Mouse (Mus musculus) kidney, embryonic 15.5 days (tissue): Measurements from ENCODE around the gene Slc35a5. TPM values are rescaled to one million over a fixed set of nuclear protein-coding genes. Genes with fewer than 3 reads are reported as not detected.

ENCODE experiments used
- ATAC-seq: fragments of 200-750 bp; cut with Nextera tagmentation; replicated peaks from 2 replicates; pipeline ENCODE4 v1.8.0; 2017; ENCODE audit warnings: moderate TSS enrichment; ENCODE audit not compliant: low FRiP score
- H3K27ac ChIP-seq: fragments of 300-500 bp; sonication (generic); 2 replicates; pipeline ENCODE4 v1.5.1; 2015; ENCODE audit warnings: mild to moderate bottlenecking, inconsistent platforms
- H3K27me3 ChIP-seq: fragments of 300-500 bp; sonication (generic); 2 replicates; pipeline ENCODE4 v1.6.1; 2015; ENCODE audit warnings: inconsistent platforms
- H3K36me3 ChIP-seq: fragments of 300-500 bp; sonication (generic); 2 replicates; pipeline ENCODE4 v1.6.1; 2015; ENCODE audit warnings: inconsistent platforms
- H3K4me1 ChIP-seq: fragments of 300-500 bp; sonication (generic); 2 replicates; pipeline ENCODE4 v1.6.1; 2015; ENCODE audit warnings: inconsistent platforms
- H3K4me2 ChIP-seq: fragments of 300-500 bp; sonication (generic); 2 replicates; pipeline ENCODE4 v1.6.1; 2015; ENCODE audit warnings: moderate library complexity, mild to moderate bottlenecking, inconsistent platforms
- H3K4me3 ChIP-seq: fragments of 300-500 bp; sonication (generic); replicated peaks from 2 replicates; pipeline ENCODE4 v1.5.1; 2015; ENCODE audit warnings: mild to moderate bottlenecking, inconsistent platforms
- H3K9ac ChIP-seq: fragments of 300-500 bp; sonication (generic); 2 replicates; pipeline ENCODE4 v1.6.1; 2015; ENCODE audit warnings: mild to moderate bottlenecking, inconsistent platforms
- H3K9me3 ChIP-seq: fragments of 300-500 bp; sonication (generic); replicated peaks from 2 replicates; pipeline ENCODE4 v1.6.1; 2016; ENCODE audit warnings: inconsistent platforms
- WGBS: fragments of 180-500 bp; shearing (Covaris S2); methylation state at CpG from one replicate; pipeline ENCODE4 v1.1.7; 2015; ENCODE audit warnings: mixed read lengths; 5-methylcytosine and 5-hydroxymethylcytosine counted together
- polyA plus RNA-seq: library from polyadenylated mRNA; unstranded; fragments of >200 nt; fragmentation: Nextera tagmentation; extraction: Ambion mirVana; gene quantifications from 2 replicates; pipeline ENCODE4 v1.2.1, GENCODE M21; 2015

Slc35a5 gene
- polyA plus RNA-seq, 1 experiment from 2014 or later, result 21.3 TPM

- ATAC-seq, result no peak
- Histone ChIP-seq H3K9me3 (no peaks in the 10 kb centered on the region), H3K27me3 (no peaks in the 10 kb centered on the region), H3K27ac (no peak overlapping the region), H3K9ac (no peak overlapping the region), H3K36me3 (peaks cover 70% of the 10 kb centered on the region), H3K4me1 (no peaks in the 10 kb centered on the region), H3K4me3 (no peak overlapping the region), H3K4me2 (no peak overlapping the region)
- 94% methylated on average over 10 of the region's 10 CpGs for WGBS
Observed at GRCm38 (mm10) chr16:45148488-45149082, 9.9 kb downstream of the Slc35a5 start.

DNA sequence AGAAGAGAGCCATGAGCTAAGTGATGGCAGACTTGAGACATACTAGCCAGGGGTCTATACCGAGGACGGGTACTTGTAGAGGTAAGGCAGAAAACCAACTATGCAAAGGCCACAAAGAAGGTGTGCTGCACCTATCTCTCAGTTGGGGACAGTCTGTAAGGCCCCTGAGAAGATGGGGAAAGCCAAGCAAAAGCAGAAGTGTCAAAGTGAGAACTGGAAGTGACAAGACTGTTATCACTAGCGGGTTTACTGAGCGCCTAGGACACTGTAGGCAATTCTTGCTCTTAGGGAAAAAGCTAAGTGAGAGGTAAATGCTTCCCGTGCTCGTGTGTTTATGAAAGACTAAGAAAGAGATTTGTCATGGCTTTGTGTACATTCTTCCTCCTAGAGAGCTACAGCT is 13.4 kb downstream of the Slc35a5 start:
- WGBS, result 92% methylated on average over 6 of the region's 6 CpGs
- H3K27me3 ChIP-seq, result no peaks in the 10 kb centered on the region
- peaks cover 71% of the 10 kb centered on the region for H3K36me3 ChIP-seq

DNA sequence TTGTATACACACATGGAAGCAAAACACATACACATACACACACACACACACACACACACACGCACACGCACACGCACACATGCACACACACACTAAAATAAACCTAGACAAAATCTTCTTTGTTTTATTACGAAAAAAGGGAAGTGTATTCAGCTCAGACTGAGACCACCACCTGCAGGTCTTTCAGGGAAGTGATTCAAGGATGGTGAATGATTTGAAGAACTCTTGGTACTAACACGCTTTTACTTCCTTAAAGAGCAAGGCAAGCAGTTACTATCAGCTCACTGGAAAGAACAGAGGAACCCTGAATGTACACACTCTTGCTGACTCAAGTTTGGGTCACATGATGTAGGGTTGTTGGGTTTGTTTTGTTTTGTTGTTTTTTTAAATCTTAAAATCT is 15.9 kb downstream of the Slc35a5 start:
- no peak for ATAC-seq
- no peak overlapping the region for H3K9ac ChIP-seq
- H3K4me3 ChIP-seq, result no peak overlapping the region
- no peaks in the 10 kb centered on the region for H3K27me3 ChIP-seq
- H3K9me3 ChIP-seq, result no peaks in the 10 kb centered on the region
- H3K4me1 ChIP-seq, result no peaks in the 10 kb centered on the region
- H3K36me3 ChIP-seq, result peaks cover 71% of the 10 kb centered on the region
- H3K27ac ChIP-seq, result no peak overlapping the region
- WGBS, result 97% methylated on average over 5 of the region's 5 CpGs
- no peak overlapping the region for H3K4me2 ChIP-seq

More for the DNA sequence above, 13.4 kb downstream of the Slc35a5 start:
- no peaks in the 10 kb centered on the region for H3K9me3 ChIP-seq
- no peak overlapping the region for H3K9ac ChIP-seq
- no peaks in the 10 kb centered on the region for H3K4me1 ChIP-seq
- H3K4me3 ChIP-seq, result no peak overlapping the region
- no peak for ATAC-seq
- H3K27ac ChIP-seq, result no peak overlapping the region
- no peak overlapping the region for H3K4me2 ChIP-seq

DNA sequence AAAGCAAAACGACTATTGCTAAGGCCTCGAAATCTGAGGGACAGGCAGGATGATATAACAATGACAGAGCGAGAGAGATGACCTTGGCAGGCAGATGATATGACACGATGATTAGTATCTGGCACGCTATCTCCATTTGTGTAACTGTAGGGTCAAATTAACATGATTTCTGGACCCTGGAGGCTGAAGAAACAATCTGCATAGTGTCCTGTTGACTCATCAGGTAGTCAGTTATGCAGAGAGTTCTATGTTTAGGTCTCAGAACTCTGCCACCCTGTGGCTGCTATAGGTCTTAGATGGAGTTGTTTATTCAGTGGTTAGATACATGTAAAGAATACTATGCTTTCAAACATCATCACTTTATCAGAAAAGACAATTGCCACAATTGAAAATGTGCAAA is 16.8 kb downstream of the Slc35a5 start:
- Histone ChIP-seq H3K4me1 (no peaks in the 10 kb centered on the region), H3K36me3 (peaks cover 66% of the 10 kb centered on the region), H3K4me3 (no peak overlapping the region), H3K27me3 (no peaks in the 10 kb centered on the region), H3K9me3 (no peaks in the 10 kb centered on the region), H3K9ac (no peak overlapping the region), H3K27ac (no peak overlapping the region), H3K4me2 (no peak overlapping the region)
- WGBS, result 96% methylated on average over 5 of the region's 5 CpGs
- ATAC-seq, result no peak

DNA sequence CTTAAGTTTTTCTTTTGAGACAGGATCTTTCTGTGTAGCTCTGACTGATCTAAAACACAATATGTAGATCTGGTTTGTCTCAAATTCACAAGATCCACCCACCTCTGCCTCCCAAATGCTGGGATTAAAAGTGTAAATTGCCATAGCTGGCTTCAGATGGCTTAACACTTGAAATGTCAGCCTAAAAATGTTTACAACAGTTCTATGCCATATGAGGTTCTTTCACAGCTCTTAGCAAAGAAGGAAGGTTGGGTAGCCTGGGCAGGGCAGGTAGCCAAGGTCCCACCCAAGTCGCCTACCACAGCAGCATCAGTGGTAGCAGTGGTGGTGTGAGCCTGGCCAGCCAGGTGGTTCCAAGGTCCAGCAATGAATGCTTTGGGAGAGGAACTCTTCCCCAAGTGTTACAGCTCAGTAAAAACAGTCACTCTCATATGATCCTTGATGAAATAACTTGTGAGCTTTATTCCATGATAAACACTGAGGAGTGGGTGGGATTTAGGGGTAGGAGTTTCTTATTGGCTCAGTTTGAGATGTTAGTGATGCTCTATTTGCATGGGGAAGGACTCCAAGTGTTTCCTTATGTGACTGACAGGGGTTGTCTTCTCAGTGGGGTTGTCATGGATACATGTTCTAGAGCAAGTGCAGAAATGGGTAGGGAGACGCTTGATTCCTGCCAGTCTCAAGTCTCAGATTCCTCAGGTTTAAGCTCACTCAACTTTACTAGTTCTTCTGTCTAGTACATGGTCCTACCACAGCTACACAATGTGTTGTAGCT is 30.4 kb downstream of the Slc35a5 start:
- H3K9ac ChIP-seq, result no peak overlapping the region
- H3K27me3 ChIP-seq, result no peaks in the 10 kb centered on the region
- no peak overlapping the region for H3K4me3 ChIP-seq
- 86% methylated on average over 2 of the region's 2 CpGs for WGBS
- no peak overlapping the region for H3K4me2 ChIP-seq
- no peak for ATAC-seq
- no peaks in the 10 kb centered on the region for H3K9me3 ChIP-seq
- peaks cover 8% of the 10 kb centered on the region; the same call in 1 of the 2 replicates for H3K4me1 ChIP-seq
- peaks cover 22% of the 10 kb centered on the region for H3K36me3 ChIP-seq
- H3K27ac ChIP-seq, result no peak overlapping the region

DNA sequence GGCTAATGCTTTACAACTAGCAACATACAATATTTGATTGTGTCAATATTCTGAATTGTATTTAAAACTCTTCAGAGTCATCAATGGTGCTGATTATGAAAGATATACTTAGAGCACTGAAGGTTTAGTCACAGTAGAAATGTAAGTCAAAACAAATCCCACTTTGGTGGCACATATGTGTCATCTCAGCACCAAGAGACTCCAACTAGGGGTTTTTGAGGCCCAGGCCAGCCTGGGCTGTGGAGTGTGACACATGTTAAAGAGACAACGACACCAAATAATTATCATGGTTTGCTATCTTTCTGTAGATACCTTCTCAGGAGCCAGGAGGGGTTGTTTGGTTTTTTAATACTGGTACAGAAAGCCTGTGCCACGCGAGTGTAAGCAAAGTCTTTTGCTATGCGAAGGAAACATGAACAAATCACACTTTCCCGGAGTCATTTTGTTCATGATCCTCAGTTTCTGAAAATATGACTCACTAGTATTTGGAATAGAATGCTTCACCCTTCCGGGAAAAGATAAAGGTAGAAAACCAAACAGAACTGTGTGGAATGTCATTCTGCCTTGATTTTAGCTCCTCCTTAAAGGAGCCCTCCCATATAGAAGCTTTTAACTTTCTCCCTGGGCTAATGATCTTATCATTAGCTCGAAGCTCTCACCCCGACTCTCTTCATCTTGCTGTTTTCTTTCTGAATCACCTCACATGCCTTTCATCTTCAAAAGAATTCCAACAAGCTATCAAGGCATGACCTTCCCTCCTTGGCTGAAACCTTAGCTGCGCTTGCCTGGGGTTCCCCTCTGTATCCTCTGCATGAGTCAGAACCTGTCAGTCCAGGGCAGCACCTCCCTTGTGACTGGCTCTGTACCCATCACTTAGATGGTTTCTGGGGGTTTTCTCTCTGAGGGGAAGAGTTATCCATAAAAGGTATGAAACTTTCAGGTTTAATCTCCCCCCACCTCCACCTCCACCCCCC is 34.0 kb downstream of the Slc35a5 start:
- Histone ChIP-seq H3K4me2 (no peak overlapping the region), H3K4me1 (peaks cover 13% of the 10 kb centered on the region; the same call in 1 of the 2 replicates), H3K9me3 (no peaks in the 10 kb centered on the region), H3K9ac (no peak overlapping the region), H3K27ac (no peak overlapping the region), H3K27me3 (no peaks in the 10 kb centered on the region), H3K4me3 (no peak overlapping the region), H3K36me3 (peaks cover 22% of the 10 kb centered on the region)
- peak; percentile 94 for ATAC-seq
- 51% methylated on average over 9 of the region's 9 CpGs for WGBS

GRCm38 (mm10) chr16:45122571-45122970 is 35.9 kb downstream of the Slc35a5 start:
- no peaks in the 10 kb centered on the region for H3K27me3 ChIP-seq
- no peak for ATAC-seq
- no peaks in the 10 kb centered on the region for H3K9me3 ChIP-seq
- H3K36me3 ChIP-seq, result peaks cover 26% of the 10 kb centered on the region
- no peak overlapping the region for H3K4me3 ChIP-seq
- 68% methylated on average over 5 of the region's 5 CpGs for WGBS
- H3K27ac ChIP-seq, result no peak overlapping the region
- peaks cover 13% of the 10 kb centered on the region; the same call in 1 of the 2 replicates for H3K4me1 ChIP-seq
- H3K4me2 ChIP-seq, result no peak overlapping the region
- no peak overlapping the region for H3K9ac ChIP-seq

- peak overlapping the region; percentile 48 for H3K27ac ChIP-seq
- no peak overlapping the region for H3K4me3 ChIP-seq
- no peak overlapping the region for H3K4me2 ChIP-seq
- peaks cover 13% of the 10 kb centered on the region; the same call in 1 of the 2 replicates for H3K4me1 ChIP-seq
- H3K36me3 ChIP-seq, result peaks cover 31% of the 10 kb centered on the region
- ATAC-seq, result peak; percentile 46; the same call in 1 of the 2 replicates
- no peaks in the 10 kb centered on the region for H3K27me3 ChIP-seq
- 54% methylated on average over 5 of the region's 5 CpGs for WGBS
- no peak overlapping the region for H3K9ac ChIP-seq
- H3K9me3 ChIP-seq, result no peaks in the 10 kb centered on the region
Observed at GRCm38 (mm10) chr16:45120844-45121425, 37.6 kb downstream of the Slc35a5 start.

GRCm38 (mm10) chr16:45118760-45119159 is 39.7 kb downstream of the Slc35a5 start:
- H3K27ac ChIP-seq, result no peak overlapping the region
- ATAC-seq, result no peak
- 79% methylated on average over 3 of the region's 3 CpGs for WGBS
- no peaks in the 10 kb centered on the region for H3K27me3 ChIP-seq
- peaks cover 31% of the 10 kb centered on the region for H3K36me3 ChIP-seq
- H3K4me1 ChIP-seq, result 0 out of 2 replicates have a peak, but pooled peaks cover 6% of the 10 kb centered on the region
- H3K4me2 ChIP-seq, result no peak overlapping the region
- H3K4me3 ChIP-seq, result no peak overlapping the region
- no peaks in the 10 kb centered on the region for H3K9me3 ChIP-seq
- no peak overlapping the region for H3K9ac ChIP-seq

DNA sequence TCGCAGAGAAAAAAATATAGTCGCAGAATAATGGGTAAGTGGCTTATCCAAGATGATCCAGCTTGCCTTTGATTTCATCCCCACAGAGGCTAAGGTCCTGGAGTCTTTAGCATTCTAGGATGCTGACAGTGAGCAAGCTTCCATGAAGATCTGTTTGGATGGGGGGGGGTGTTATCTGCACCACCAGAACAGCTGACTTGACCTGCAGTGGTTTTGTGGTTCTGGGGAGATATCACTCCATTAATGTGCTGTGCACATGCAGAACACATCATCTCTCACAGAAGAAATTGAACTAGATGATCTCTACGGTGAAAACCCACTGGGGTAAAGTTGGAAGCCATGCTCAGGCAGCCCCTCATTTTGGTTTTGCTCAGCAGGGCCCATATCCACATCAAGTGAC is 41.3 kb downstream of the Slc35a5 start:
- no peak overlapping the region for H3K9ac ChIP-seq
- no peaks in the 10 kb centered on the region for H3K9me3 ChIP-seq
- no peaks in the 10 kb centered on the region for H3K27me3 ChIP-seq
- peaks cover 30% of the 10 kb centered on the region for H3K36me3 ChIP-seq
- ATAC-seq, result no peak
- 94% methylated on average over 3 of the region's 3 CpGs for WGBS
- no peak overlapping the region for H3K4me2 ChIP-seq
- H3K4me1 ChIP-seq, result 0 out of 2 replicates have a peak, but pooled peaks cover 6% of the 10 kb centered on the region
- no peak overlapping the region for H3K27ac ChIP-seq
- H3K4me3 ChIP-seq, result no peak overlapping the region

DNA sequence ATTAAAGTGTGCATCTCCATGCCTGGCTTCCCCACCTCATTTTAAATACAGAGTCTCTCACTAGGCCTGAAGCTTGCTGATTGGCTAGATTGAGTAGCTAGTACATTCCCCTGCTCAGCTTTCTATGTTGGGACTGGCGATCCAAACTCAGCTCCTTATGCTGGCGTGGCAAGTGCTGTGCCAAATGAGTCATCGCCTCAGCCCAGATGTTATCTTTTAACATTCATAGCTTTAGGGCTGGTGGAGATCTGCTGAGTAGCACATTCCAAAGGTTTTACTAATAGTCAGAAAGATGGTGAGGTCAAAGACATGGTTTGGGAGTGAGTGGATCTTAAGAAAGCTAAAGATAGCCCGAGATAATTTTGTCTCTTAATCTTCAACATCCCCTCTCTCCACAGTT is 48.0 kb downstream of the Slc35a5 start:
- no peak overlapping the region for H3K27ac ChIP-seq

More for the DNA sequence above, 48.0 kb downstream of the Slc35a5 start:
- Histone ChIP-seq H3K4me3 (no peak overlapping the region), H3K9me3 (no peaks in the 10 kb centered on the region), H3K4me2 (no peak overlapping the region), H3K27me3 (no peaks in the 10 kb centered on the region), H3K4me1 (0 out of 2 replicates have a peak, but pooled peaks cover 3% of the 10 kb centered on the region), H3K36me3 (peaks cover 8% of the 10 kb centered on the region; the same call in 1 of the 2 replicates), H3K9ac (no peak overlapping the region)
- WGBS, result 51% methylated on average over 4 of the region's 4 CpGs
- ATAC-seq, result peak; percentile 33; the same call in 1 of the 2 replicates
